Mouse (Mus musculus) MEL (cell line): Measurements from ENCODE around the gene Gm49661. TPM values are rescaled to one million over a fixed set of nuclear protein-coding genes. Genes with fewer than 3 reads are reported as not detected.

ENCODE experiments used
- DNase-seq: peaks from one replicate; pipeline ENCODE4 v3.0.0; 2011; ENCODE audit warnings: low read depth, low spot score
- H3K27ac ChIP-seq: 2 replicates; pipeline ENCODE4 v1.5.1; 2012; ENCODE audit warnings: low read depth, mild to moderate bottlenecking, control low read depth, low read length, moderate library complexity; ENCODE audit not compliant: control insufficient read depth
- H3K27me3 ChIP-seq, 2 experiments: fragments of 150-350 bp in 1 of 2; sonication (generic) in 1 of 2; 2 replicates each; pipeline ENCODE4 v1.6.1; 2012; ENCODE audit warnings: low read length in 2 of 2, mild to moderate bottlenecking in 2 of 2, improper control_type of control experiment in 1 of 2, moderate library complexity in 1 of 2; ENCODE audit not compliant: insufficient read depth in 2 of 2, control insufficient read depth in 1 of 2
- H3K36me3 ChIP-seq, 2 experiments: 2 replicates each; pipeline ENCODE4 v1.6.1; 2012 to 2014; ENCODE audit warnings: low read length in 2 of 2, improper control_type of control experiment in 1 of 2, inconsistent platforms in 1 of 2, mild to moderate bottlenecking in 1 of 2; ENCODE audit not compliant: insufficient read depth in 2 of 2, control insufficient read depth in 1 of 2
- H3K4me1 ChIP-seq, 2 experiments: fragments of 150-350 bp in 1 of 2; sonication (generic) in 1 of 2; 2 replicates each; pipeline ENCODE4 v1.6.1; 2012; ENCODE audit warnings: low read length in 2 of 2, improper control_type of control experiment in 1 of 2, mild to moderate bottlenecking in 1 of 2; ENCODE audit not compliant: insufficient read depth in 2 of 2, control insufficient read depth in 1 of 2
- H3K4me3 ChIP-seq, 2 experiments: fragments of 150-350 bp in 1 of 2; sonication (generic) in 1 of 2; 2 replicates each; pipeline ENCODE4 v1.5.1; 2012; ENCODE audit warnings: low read depth in 2 of 2, low read length in 2 of 2, mild to moderate bottlenecking in 2 of 2, moderate library complexity in 2 of 2, control low read depth in 1 of 2, improper control_type of control experiment in 1 of 2; ENCODE audit not compliant: control insufficient read depth in 1 of 2, insufficient read depth in 1 of 2
- H3K79me2 ChIP-seq: 2 replicates; pipeline ENCODE4 v1.6.1; 2012; ENCODE audit warnings: mild to moderate bottlenecking, low read length, moderate library complexity; ENCODE audit not compliant: control insufficient read depth, poor library complexity, insufficient read depth
- H3K9ac ChIP-seq: 2 replicates; pipeline ENCODE4 v1.6.1; 2012; ENCODE audit warnings: low read depth, mild to moderate bottlenecking, control low read depth, low read length, moderate library complexity; ENCODE audit not compliant: control insufficient read depth, poor library complexity, severe bottlenecking
- H3K9me3 ChIP-seq: fragments of 150-350 bp; sonication (generic); replicated peaks from 2 replicates; pipeline ENCODE4 v1.6.1; 2012; ENCODE audit warnings: mild to moderate bottlenecking, low read length, improper control_type of control experiment, moderate library complexity; ENCODE audit not compliant: insufficient read depth
- BHLHE40 ChIP-seq: IDR thresholded peaks from 2 replicates; pipeline ENCODE4 v1.6.1; 2012; ENCODE audit warnings: low read depth, mild to moderate bottlenecking, inconsistent platforms, low read length, improper control_type of control experiment, borderline replicate concordance
- CHD1 ChIP-seq: IDR thresholded peaks from 2 replicates; pipeline ENCODE4 v1.6.1; 2012; ENCODE audit warnings: low read depth, mild to moderate bottlenecking, inconsistent platforms, low read length, improper control_type of control experiment
- CTCF ChIP-seq, 3 experiments: IDR thresholded peaks in 2 of 3; conservative IDR thresholded peaks in 1 of 3; 2 replicates each; pipeline ENCODE4 v1.5.1; 2011 to 2012; ENCODE audit warnings: low read length in 3 of 3, low read depth in 2 of 3, mild to moderate bottlenecking in 2 of 3, improper control_type of control experiment in 1 of 3, inconsistent platforms in 1 of 3, mixed read lengths in 1 of 3, moderate library complexity in 1 of 3; ENCODE audit not compliant: control insufficient read depth in 1 of 3, insufficient read depth in 1 of 3, poor library complexity in 1 of 3, severe bottlenecking in 1 of 3
- E2F4 ChIP-seq: IDR thresholded peaks from 2 replicates; pipeline ENCODE4 v1.6.1; 2011; ENCODE audit warnings: low read depth, low read length, improper control_type of control experiment, borderline replicate concordance
- ELF1 ChIP-seq: IDR thresholded peaks from 2 replicates; pipeline ENCODE4 v1.6.1; 2014; ENCODE audit warnings: low read depth, mild to moderate bottlenecking, inconsistent platforms, low read length, improper control_type of control experiment, moderate library complexity
- GABPA ChIP-seq: IDR thresholded peaks from 2 replicates; pipeline ENCODE4 v1.6.1; 2012; ENCODE audit warnings: low read depth, mild to moderate bottlenecking, inconsistent platforms, low read length, improper control_type of control experiment, moderate library complexity
- GATA1 ChIP-seq: IDR thresholded peaks from 2 replicates; pipeline ENCODE4 v1.6.1; 2011; ENCODE audit warnings: low read depth, low read length, improper control_type of control experiment
- HCFC1 ChIP-seq: IDR thresholded peaks from 2 replicates; pipeline ENCODE4 v1.6.1; 2012; ENCODE audit warnings: low read depth, mild to moderate bottlenecking, inconsistent platforms, low read length, improper control_type of control experiment, moderate library complexity
- JUND ChIP-seq: IDR thresholded peaks from 2 replicates; pipeline ENCODE4 v1.6.1; 2011; ENCODE audit warnings: low read depth, mild to moderate bottlenecking, improper control_type of control experiment, low read length
- MAX ChIP-seq: IDR thresholded peaks from 2 replicates; pipeline ENCODE4 v1.6.1; 2011; ENCODE audit warnings: low read length, improper control_type of control experiment
- MAZ ChIP-seq: IDR thresholded peaks from 2 replicates; pipeline ENCODE4 v1.6.1; 2012; ENCODE audit warnings: low read depth, mild to moderate bottlenecking, inconsistent platforms, low read length, improper control_type of control experiment
- MEF2A ChIP-seq: IDR thresholded peaks from 2 replicates; pipeline ENCODE4 v1.6.1; 2014; ENCODE audit warnings: low read depth, mild to moderate bottlenecking, inconsistent platforms, low read length, improper control_type of control experiment; ENCODE audit not compliant: poor library complexity, insufficient replicate concordance, severe bottlenecking; ENCODE audit errors: extremely low read depth
- MYB ChIP-seq: IDR thresholded peaks from 2 replicates; pipeline ENCODE4 v1.6.1; 2011; ENCODE audit warnings: mild to moderate bottlenecking, low read depth, low read length, improper control_type of control experiment
- NRF1 ChIP-seq: IDR thresholded peaks from 2 replicates; pipeline ENCODE4 v1.6.1; 2014; ENCODE audit warnings: low read depth, mild to moderate bottlenecking, inconsistent platforms, low read length, improper control_type of control experiment, moderate library complexity; ENCODE audit not compliant: poor library complexity, insufficient read depth, severe bottlenecking
- POLR2A ChIP-seq, 2 experiments: IDR thresholded peaks; 2 replicates each; pipeline ENCODE4 v1.6.1; 2011 to 2012; ENCODE audit warnings: low read length in 2 of 2, mild to moderate bottlenecking in 2 of 2, control low read depth in 1 of 2, improper control_type of control experiment in 1 of 2, low read depth in 1 of 2, moderate library complexity in 1 of 2; ENCODE audit not compliant: control insufficient read depth in 1 of 2, insufficient read depth in 1 of 2, poor library complexity in 1 of 2
- POLR2AphosphoS2 ChIP-seq: IDR thresholded peaks from 2 replicates; pipeline ENCODE4 v1.6.1; 2011; ENCODE audit warnings: low read length, improper control_type of control experiment
- POLR2AphosphoS5 ChIP-seq: IDR thresholded peaks from 2 replicates; pipeline ENCODE4 v1.6.1; 2012; ENCODE audit warnings: low read depth, borderline replicate concordance, mild to moderate bottlenecking, inconsistent platforms, low read length, moderate library complexity, mixed read lengths
- RAD21 ChIP-seq: IDR thresholded peaks from 2 replicates; pipeline ENCODE4 v1.6.1; 2011; ENCODE audit warnings: mild to moderate bottlenecking, low read depth, low read length, improper control_type of control experiment
- TAL1 ChIP-seq: IDR thresholded peaks from 2 replicates; pipeline ENCODE4 v1.6.1; 2012; ENCODE audit warnings: mild to moderate bottlenecking, inconsistent platforms, low read length, moderate library complexity, mixed read lengths
- TBP ChIP-seq: IDR thresholded peaks from 2 replicates; pipeline ENCODE4 v1.8.0; 2011; ENCODE audit warnings: low read depth, low read length, improper control_type of control experiment
- UBTF ChIP-seq: IDR thresholded peaks from 2 replicates; pipeline ENCODE4 v1.6.1; 2012; ENCODE audit warnings: low read depth, mild to moderate bottlenecking, inconsistent platforms, low read length, improper control_type of control experiment, moderate library complexity, borderline replicate concordance; ENCODE audit not compliant: insufficient read depth
- ZC3H11A ChIP-seq: IDR thresholded peaks from 2 replicates; pipeline ENCODE4 v1.6.1; 2012; ENCODE audit warnings: low read depth, mild to moderate bottlenecking, inconsistent platforms, low read length, improper control_type of control experiment
- ZMIZ1 ChIP-seq: IDR thresholded peaks from 2 replicates; pipeline ENCODE4 v1.6.1; 2012; ENCODE audit warnings: low read depth, mild to moderate bottlenecking, inconsistent platforms, low read length, improper control_type of control experiment, moderate library complexity
- ZNF384 ChIP-seq: IDR thresholded peaks from 2 replicates; pipeline ENCODE4 v1.6.1; 2012; ENCODE audit warnings: low read depth, mild to moderate bottlenecking, inconsistent platforms, low read length, improper control_type of control experiment
- polyA plus RNA-seq, 2 experiments: library from polyadenylated mRNA; stranded (reverse) in 1 of 2; unstranded in 1 of 2; fragments of >175 nt in 1 of 2; fragments of >200 nt in 1 of 2; gene quantifications; 2 replicates each; pipeline versions ENCODE4 v1.2.1 to v1.2.4; 2012; ENCODE audit warnings: low replicate concordance in 2 of 2, low read depth in 1 of 2; ENCODE audit not compliant: insufficient read length in 2 of 2, insufficient read depth in 1 of 2, missing spikeins in 1 of 2
- total RNA-seq: library from RNA; depleted of rRNA; stranded (reverse); fragments of 300-350 nt; gene quantifications from 2 replicates; pipeline ENCODE4 v1.2.3, GENCODE M21; 2012

Gene Gm49661
- total and polyA plus RNA-seq, 3 experiments: 4.7 TPM; not detected in 2

GRCm38 (mm10) chr8:84985684-84986378 is 16.6 kb upstream of the Gm49661 start (continued):
- TF ChIP-seq UBTF (no peak), NRF1 (peak; percentile 63), MAX (peak; percentile 90), POLR2AphosphoS5 (peak; percentile 47; the same call in 1 of the 2 replicates), JUND (no peak), HCFC1 (peak; percentile 27), GABPA (no peak), POLR2AphosphoS2 (peak; percentile 35; the same call in 1 of the 2 replicates), ZNF384 (no peak), GATA1 (no peak), ZMIZ1 (0 out of 2 replicates have a peak, but pooled peaks have one; percentile 44), E2F4 (no peak), POLR2A (IDR thresholded peaks at IDR 0.05; ENCODE audit: control insufficient read depth in 1 of 2, insufficient read depth in 1 of 2, low read depth in 1 of 2, low read length in 2 of 2, poor library complexity in 1 of 2) (peak; percentile 18 to 70), TAL1 (no peak)
- TF ChIP-seq, all 39 proteins: peak for 19

- Histone ChIP-seq H3K9ac (peak overlapping the region; percentile 88), H3K4me3 (peak overlapping the region; percentile 61 to 65), H3K4me1 (peaks cover 11 to 61% of the 10 kb centered on the region in 2 experiments), H3K79me2 (peaks cover 6% of the 10 kb centered on the region; the same call in 1 of the 2 replicates), H3K9me3 (no peaks in the 10 kb centered on the region), H3K27me3 (no peaks in the 10 kb centered on the region), H3K36me3 (peaks cover 0 to 50% of the 10 kb centered on the region in 2 experiments; a peak in 2 of 4 replicates), H3K27ac (peak overlapping the region; percentile 91)
- peak; percentile 70 for DNase-seq
- TF ChIP-seq ELF1 (no peak), MEF2A (no peak), BHLHE40 (0 out of 2 replicates have a peak, but pooled peaks have one; percentile 11), MYB (no peak), TBP (peak; percentile 59; the same call in 1 of the 2 replicates), TAL1 (no peak), RAD21 (no peak), UBTF (no peak), POLR2AphosphoS2 (no peak), CTCF (IDR thresholded peaks at IDR 0.05 in 2 of 3, conservative IDR thresholded peaks at IDR 0.05 in 1 of 3; ENCODE audit: control insufficient read depth in 1 of 3, insufficient read depth in 1 of 3, low read depth in 2 of 3, low read length in 3 of 3, poor library complexity in 1 of 3, severe bottlenecking in 1 of 3) (no peak), JUND (no peak), ZC3H11A (no peak), MAZ (no peak), CHD1 (no peak)
Observed at GRCm38 (mm10) chr8:84985049-84985683, 15.9 kb upstream of the Gm49661 start.
